22 mouse cellular contexts compared by ENCODE assay signal in genomic region chr14:31742523-31742922, GRCm38 (mm10).
"Had no signal": no experiment of that assay in that cellular context is flagged by ENCODE, and none has a peak within 500 bp of the region (broad histone marks: within the 10 kb centered on the region; RNA-seq: fewer than 3 reads in every experiment).

No protein-coding gene starts in this region.

- H3K9me3 ChIP-seq: lung, embryonic 15.5 days; megakaryocyte, embryonic 14.5 days; midbrain, embryonic 10.5 days; midbrain, embryonic 12.5 days; neural tube, embryonic 13.5 days; neural tube, embryonic 15.5 days had no signal

- H3K4me3 ChIP-seq: lung, embryonic 15.5 days; megakaryocyte, embryonic 14.5 days; midbrain, embryonic 10.5 days; midbrain, embryonic 12.5 days; myocyte; neural tube, embryonic 13.5 days; neural tube, embryonic 15.5 days had no signal

- ATAC-seq: lung, postnatal 0 days; midbrain, embryonic 16.5 days had no signal

- H3K27ac ChIP-seq: lung, embryonic 15.5 days; macrophage; midbrain, embryonic 10.5 days; midbrain, embryonic 12.5 days; neural tube, embryonic 13.5 days; neural tube, embryonic 15.5 days had no signal

- H3K27me3 ChIP-seq: lung, embryonic 15.5 days; megakaryocyte, embryonic 14.5 days; midbrain, embryonic 12.5 days; neural tube, embryonic 13.5 days; neural tube, embryonic 15.5 days had no signal

- DNase-seq: lung, adult 2 months; lung, postnatal 14 days; lung, postnatal 36 days; midbrain, embryonic 14.5 days; retina, postnatal 1 day; right cerebral cortex, adult 18-20 months; right cerebral cortex, postnatal 25 days; right cerebral cortex, postnatal 4 days; spleen, adult 18-20 months; thymus, adult 18-20 months; thymus, postnatal 14 days; thymus, postnatal 36 days had no signal

- H3K4me1 ChIP-seq: lung, embryonic 15.5 days; midbrain, embryonic 10.5 days; midbrain, embryonic 12.5 days; neural tube, embryonic 13.5 days; neural tube, embryonic 15.5 days had no signal

- H3K9ac ChIP-seq: lung, embryonic 15.5 days; midbrain, embryonic 12.5 days; neural tube, embryonic 13.5 days; neural tube, embryonic 15.5 days had no signal

- H3K4me2 ChIP-seq: lung, embryonic 15.5 days; midbrain, embryonic 12.5 days; neural tube, embryonic 13.5 days; neural tube, embryonic 15.5 days had no signal
